Mouse (Mus musculus): ENCODE results near the gene Cdc42se2.

The Cdc42se2 gene

GRCm38 (mm10) chr11:54791458-54791857 is 4.0 kb upstream of the Cdc42se2 start:
- no peak for DNase-seq

- peak; percentile 60 to 69 for DNase-seq
Measured at GRCm38 (mm10) chr11:54786858-54787487, 502 bp downstream of the Cdc42se2 start.

GRCm38 (mm10) chr11:54785566-54785965 is 1.9 kb downstream of the Cdc42se2 start:
- DNase-seq, result no peak

- DNase-seq, result no peak
Measured at GRCm38 (mm10) chr11:54784436-54784835, 3.0 kb downstream of the Cdc42se2 start.

- no peak for DNase-seq
Measured at GRCm38 (mm10) chr11:54782253-54782652, 5.2 kb downstream of the Cdc42se2 start.

GRCm38 (mm10) chr11:54779946-54780345 is 7.5 kb downstream of the Cdc42se2 start:
- no peak for DNase-seq

- no peak for DNase-seq
Measured at GRCm38 (mm10) chr11:54778131-54778844, 9.2 kb downstream of the Cdc42se2 start.

- no peak for DNase-seq
Measured at GRCm38 (mm10) chr11:54777387-54778130, 9.9 kb downstream of the Cdc42se2 start.

- DNase-seq, result no peak
Measured at GRCm38 (mm10) chr11:54776735-54777333, 10.6 kb downstream of the Cdc42se2 start.

GRCm38 (mm10) chr11:54776367-54776701 is 11.1 kb downstream of the Cdc42se2 start:
- no peak for DNase-seq

- DNase-seq, result no peak
Measured at GRCm38 (mm10) chr11:54775628-54776366, 11.7 kb downstream of the Cdc42se2 start.

- DNase-seq, result no peak
Measured at GRCm38 (mm10) chr11:54774282-54775078, 13.0 kb downstream of the Cdc42se2 start.

GRCm38 (mm10) chr11:54771549-54771948 is 15.9 kb downstream of the Cdc42se2 start:
- DNase-seq, result no peak

- no peak for DNase-seq
Measured at GRCm38 (mm10) chr11:54769843-54770242, 17.6 kb downstream of the Cdc42se2 start.

- DNase-seq, result no peak
Measured at GRCm38 (mm10) chr11:54768116-54768690, 19.3 kb downstream of the Cdc42se2 start.

GRCm38 (mm10) chr11:54764759-54765158 is 22.7 kb downstream of the Cdc42se2 start:
- no peak for DNase-seq

GRCm38 (mm10) chr11:54764026-54764425 is 23.4 kb downstream of the Cdc42se2 start:
- no peak for DNase-seq

- no peak for DNase-seq
Measured at GRCm38 (mm10) chr11:54762735-54763134, 24.7 kb downstream of the Cdc42se2 start.

- peak; percentile 35 to 45 for DNase-seq
Measured at GRCm38 (mm10) chr11:54757993-54758392, 29.5 kb downstream of the Cdc42se2 start.

- no peak for DNase-seq
Measured at GRCm38 (mm10) chr11:54755148-54755664, 32.3 kb downstream of the Cdc42se2 start.

Data from cerebellum, postnatal 14 days (tissue).